Mouse (Mus musculus): ENCODE data around the gene Elovl2. TPM values are rescaled to one million over a fixed set of nuclear protein-coding genes. Genes with fewer than 3 reads are reported as not detected.

Gene Elovl2
- polyA plus RNA-seq, 1 experiment: 132 TPM

GRCm38 (mm10) chr13:41203289-41203688, 16.9 kb downstream of the Elovl2 start:
- Histone ChIP-seq H3K36me3 (ENCODE audit: control insufficient read depth, insufficient read depth, low read length) (no peaks in the 10 kb centered on the region; the same call in 1 of the 2 replicates), H3K4me3 (ENCODE audit: control insufficient read depth, low read depth, low read length) (no peak overlapping the region), H3K27me3 (ENCODE audit: control insufficient read depth, insufficient read depth, low read length) (no peaks in the 10 kb centered on the region), H3K27ac (ENCODE audit: control insufficient read depth, insufficient read depth, low read depth, low read length) (peak overlapping the region; percentile 25; the same call in 1 of the 2 replicates), H3K4me1 (ENCODE audit: control insufficient read depth, insufficient read depth, low read length) (peaks cover 3% of the 10 kb centered on the region; the same call in 1 of the 2 replicates)
- TF ChIP-seq POLR2A (IDR thresholded peaks at IDR 0.05; ENCODE audit: control insufficient read depth, low read depth, low read length) (no peak), CTCF (IDR thresholded peaks at IDR 0.05; ENCODE audit: control insufficient read depth, insufficient read depth, insufficient replicate concordance, low read depth, low read length) (no peak)

GRCm38 (mm10) chr13:41200861-41201260, 19.3 kb downstream of the Elovl2 start:
- Histone ChIP-seq H3K27me3 (ENCODE audit: control insufficient read depth, insufficient read depth, low read length) (no peaks in the 10 kb centered on the region), H3K36me3 (ENCODE audit: control insufficient read depth, insufficient read depth, low read length) (no peaks in the 10 kb centered on the region), H3K4me3 (ENCODE audit: control insufficient read depth, low read depth, low read length) (no peak overlapping the region), H3K27ac (ENCODE audit: control insufficient read depth, insufficient read depth, low read depth, low read length) (no peak overlapping the region), H3K4me1 (ENCODE audit: control insufficient read depth, insufficient read depth, low read length) (peaks cover 3% of the 10 kb centered on the region; the same call in 1 of the 2 replicates)
- TF ChIP-seq POLR2A (IDR thresholded peaks at IDR 0.05; ENCODE audit: control insufficient read depth, low read depth, low read length): no peak
- no peak for TF ChIP-seq CTCF (IDR thresholded peaks at IDR 0.05; ENCODE audit: control insufficient read depth, insufficient read depth, insufficient replicate concordance, low read depth, low read length)

DNA sequence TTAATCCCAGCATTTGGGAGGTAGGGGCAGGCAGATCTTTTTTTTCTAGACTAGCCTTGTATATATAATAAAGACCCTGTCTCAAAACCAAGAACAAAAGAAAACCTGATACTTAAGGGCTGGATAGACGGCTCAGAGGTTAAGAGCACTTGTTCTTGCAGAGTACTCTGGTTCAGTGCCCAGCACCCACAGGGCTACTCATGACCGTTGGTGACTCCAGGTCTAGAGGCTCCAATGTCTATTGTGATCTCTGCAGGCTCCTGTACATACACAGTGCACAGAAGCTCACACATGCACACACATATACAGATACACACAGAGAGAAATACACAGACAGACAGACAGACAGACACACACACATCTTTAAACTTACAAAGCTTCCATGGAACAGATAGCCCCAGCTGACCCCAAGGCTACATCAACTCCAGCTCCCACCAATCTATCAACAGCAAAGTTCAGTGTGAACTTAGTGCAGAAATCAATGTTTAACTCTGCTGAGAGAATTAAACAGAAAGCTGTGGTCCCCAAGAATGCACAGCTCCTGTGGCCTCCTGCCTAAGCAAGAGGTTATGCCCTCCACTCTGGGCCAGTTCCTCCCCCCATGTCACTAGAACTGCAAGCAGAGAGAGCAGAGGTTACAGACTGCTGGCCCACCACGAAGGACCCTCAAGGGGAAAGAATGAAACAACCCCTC, 24.4 kb downstream of the Elovl2 start:
- Histone ChIP-seq H3K36me3 (ENCODE audit: control insufficient read depth, insufficient read depth, low read length) (peaks cover 2% of the 10 kb centered on the region; the same call in 1 of the 2 replicates), H3K4me1 (ENCODE audit: control insufficient read depth, insufficient read depth, low read length) (no peaks in the 10 kb centered on the region), H3K27me3 (ENCODE audit: control insufficient read depth, insufficient read depth, low read length) (no peaks in the 10 kb centered on the region), H3K4me3 (ENCODE audit: control insufficient read depth, low read depth, low read length) (no peak overlapping the region), H3K27ac (ENCODE audit: control insufficient read depth, insufficient read depth, low read depth, low read length) (no peak overlapping the region)
- no peak for TF ChIP-seq POLR2A (IDR thresholded peaks at IDR 0.05; ENCODE audit: control insufficient read depth, low read depth, low read length)
- no peak for TF ChIP-seq CTCF (IDR thresholded peaks at IDR 0.05; ENCODE audit: control insufficient read depth, insufficient read depth, insufficient replicate concordance, low read depth, low read length)

DNA sequence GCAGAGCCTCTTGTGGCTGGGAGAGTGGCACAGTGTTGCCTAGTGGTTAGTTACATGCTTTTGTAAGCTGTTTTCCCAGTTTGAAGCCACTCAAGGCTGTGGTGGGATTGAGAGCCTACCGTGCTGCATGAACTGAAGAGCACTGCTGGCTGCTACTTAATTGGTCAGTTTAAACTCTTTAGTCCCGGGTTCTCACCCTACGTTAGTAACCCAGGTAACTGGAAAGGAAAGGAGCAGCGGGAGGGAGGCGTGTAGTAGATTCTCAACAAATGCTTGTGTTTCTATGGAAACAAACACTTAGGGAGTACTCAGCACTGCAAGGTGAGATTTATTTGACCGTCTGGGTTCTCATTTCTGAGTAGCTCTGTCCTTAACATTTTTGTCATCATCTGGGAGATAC, 32.3 kb downstream of the Elovl2 start:
- Histone ChIP-seq H3K36me3 (ENCODE audit: control insufficient read depth, insufficient read depth, low read length) (peaks cover 6% of the 10 kb centered on the region), H3K4me3 (ENCODE audit: control insufficient read depth, low read depth, low read length) (no peak overlapping the region), H3K27me3 (ENCODE audit: control insufficient read depth, insufficient read depth, low read length) (no peaks in the 10 kb centered on the region), H3K27ac (ENCODE audit: control insufficient read depth, insufficient read depth, low read depth, low read length) (no peak overlapping the region), H3K4me1 (ENCODE audit: control insufficient read depth, insufficient read depth, low read length) (no peaks in the 10 kb centered on the region)
- TF ChIP-seq CTCF (IDR thresholded peaks at IDR 0.05; ENCODE audit: control insufficient read depth, insufficient read depth, insufficient replicate concordance, low read depth, low read length) (no peak), POLR2A (IDR thresholded peaks at IDR 0.05; ENCODE audit: control insufficient read depth, low read depth, low read length) (no peak)

- H3K4me1 ChIP-seq (ENCODE audit: control insufficient read depth, insufficient read depth, low read length): no peaks in the 10 kb centered on the region
- no peak overlapping the region for H3K27ac ChIP-seq (ENCODE audit: control insufficient read depth, insufficient read depth, low read depth, low read length)
- TF ChIP-seq POLR2A (IDR thresholded peaks at IDR 0.05; ENCODE audit: control insufficient read depth, low read depth, low read length) (no peak), CTCF (IDR thresholded peaks at IDR 0.05; ENCODE audit: control insufficient read depth, insufficient read depth, insufficient replicate concordance, low read depth, low read length) (no peak)
- no peaks in the 10 kb centered on the region for H3K27me3 ChIP-seq (ENCODE audit: control insufficient read depth, insufficient read depth, low read length)
- no peaks in the 10 kb centered on the region for H3K36me3 ChIP-seq (ENCODE audit: control insufficient read depth, insufficient read depth, low read length)
- H3K4me3 ChIP-seq (ENCODE audit: control insufficient read depth, low read depth, low read length): no peak overlapping the region
Measured at GRCm38 (mm10) chr13:41158426-41158825, 61.8 kb downstream of the Elovl2 start.

GRCm38 (mm10) chr13:41153146-41153545, 67.1 kb downstream of the Elovl2 start:
- H3K27me3 ChIP-seq (ENCODE audit: control insufficient read depth, insufficient read depth, low read length): no peaks in the 10 kb centered on the region
- no peak overlapping the region for H3K27ac ChIP-seq (ENCODE audit: control insufficient read depth, insufficient read depth, low read depth, low read length)
- TF ChIP-seq POLR2A (IDR thresholded peaks at IDR 0.05; ENCODE audit: control insufficient read depth, low read depth, low read length) (no peak), CTCF (IDR thresholded peaks at IDR 0.05; ENCODE audit: control insufficient read depth, insufficient read depth, insufficient replicate concordance, low read depth, low read length) (no peak)
- peak overlapping the region; percentile 59 for H3K4me3 ChIP-seq (ENCODE audit: control insufficient read depth, low read depth, low read length)
- no peaks in the 10 kb centered on the region for H3K36me3 ChIP-seq (ENCODE audit: control insufficient read depth, insufficient read depth, low read length)
- H3K4me1 ChIP-seq (ENCODE audit: control insufficient read depth, insufficient read depth, low read length): peaks cover 2% of the 10 kb centered on the region; the same call in 1 of the 2 replicates

DNA sequence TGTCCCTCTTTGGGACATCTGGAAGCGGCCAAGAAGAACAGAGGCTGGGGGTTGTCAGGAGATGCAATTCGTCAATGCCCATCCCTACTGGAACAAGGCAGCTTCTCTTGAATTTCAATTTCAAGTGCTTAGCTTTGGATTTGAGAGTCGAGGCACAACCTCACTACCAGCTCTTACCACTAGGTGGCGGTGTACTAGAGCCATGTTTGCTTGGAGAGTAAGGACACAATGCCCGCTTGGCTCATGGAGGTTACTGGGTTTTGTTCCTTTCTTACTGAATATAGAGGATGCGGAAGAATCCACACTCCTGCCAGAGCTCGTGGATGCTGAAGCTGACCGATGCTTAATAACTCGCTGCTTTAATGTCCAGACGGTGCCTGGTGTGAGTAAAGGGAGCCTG, 73.9 kb downstream of the Elovl2 start:
- Histone ChIP-seq H3K36me3 (ENCODE audit: control insufficient read depth, insufficient read depth, low read length) (no peaks in the 10 kb centered on the region), H3K27ac (ENCODE audit: control insufficient read depth, insufficient read depth, low read depth, low read length) (no peak overlapping the region), H3K4me1 (ENCODE audit: control insufficient read depth, insufficient read depth, low read length) (no peaks in the 10 kb centered on the region; the same call in 1 of the 2 replicates), H3K4me3 (ENCODE audit: control insufficient read depth, low read depth, low read length) (no peak overlapping the region), H3K27me3 (ENCODE audit: control insufficient read depth, insufficient read depth, low read length) (no peaks in the 10 kb centered on the region)
- TF ChIP-seq POLR2A (IDR thresholded peaks at IDR 0.05; ENCODE audit: control insufficient read depth, low read depth, low read length) (no peak), CTCF (IDR thresholded peaks at IDR 0.05; ENCODE audit: control insufficient read depth, insufficient read depth, insufficient replicate concordance, low read depth, low read length) (peak; percentile 67; the same call in 1 of the 2 replicates)
